Mouse (Mus musculus): ENCODE measurements around the gene Adamts8.

DNA sequence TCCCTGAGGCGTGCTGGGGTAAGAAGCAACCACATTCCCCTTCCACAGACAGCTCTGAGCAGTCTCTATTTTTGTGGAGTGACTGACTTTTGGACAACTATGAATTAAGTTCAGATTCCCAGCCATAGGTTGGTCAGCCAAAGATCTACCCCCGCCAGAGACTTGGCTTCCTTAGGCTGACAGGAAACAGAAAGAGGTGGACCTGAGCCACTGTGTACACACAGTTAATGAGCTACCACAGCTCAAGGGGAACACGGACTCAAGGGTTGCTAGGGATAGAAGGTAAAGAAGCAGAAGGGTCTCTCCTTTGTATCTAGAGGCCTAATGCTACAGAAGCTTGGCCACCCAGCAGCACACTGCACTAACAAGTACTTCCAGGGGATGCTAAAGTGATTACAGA lies 30.2 kb upstream of the Adamts8 start:
- TF ChIP-seq POLR2A (IDR thresholded peaks at IDR 0.05; ENCODE audit: low read depth, low read length): no peak
- no peak for TF ChIP-seq POLR2AphosphoS2 (IDR thresholded peaks at IDR 0.05; ENCODE audit: low read depth, low read length)
- TF ChIP-seq CTCF (conservative IDR thresholded peaks at IDR 0.05 in 1 of 2, IDR thresholded peaks at IDR 0.05 in 1 of 2; ENCODE audit: low read depth in 2 of 2, low read length in 2 of 2): no peak
- TF ChIP-seq RAD21 (IDR thresholded peaks at IDR 0.05; ENCODE audit: low read depth, low read length): no peak
- no peak for TF ChIP-seq TCF12 (IDR thresholded peaks at IDR 0.05; ENCODE audit: low read depth, low read length)
- TF ChIP-seq EP300 (IDR thresholded peaks at IDR 0.05; ENCODE audit: low read length): no peak
- no peak for TF ChIP-seq MXI1 (IDR thresholded peaks at IDR 0.05; ENCODE audit: low read depth, low read length)
- no peak for TF ChIP-seq NRF1 (IDR thresholded peaks at IDR 0.05; ENCODE audit: low read depth, low read length)
- no peak for TF ChIP-seq ZNF384 (IDR thresholded peaks at IDR 0.05; ENCODE audit: low read depth, low read length)
- TF ChIP-seq USF2 (conservative IDR thresholded peaks at IDR 0.05; ENCODE audit: low read depth, low read length): no peak
- TF ChIP-seq MAX (IDR thresholded peaks at IDR 0.05; ENCODE audit: low read length): no peak
- TF ChIP-seq NELFE (IDR thresholded peaks at IDR 0.05; ENCODE audit: low read depth, low read length): no peak
- no peak for TF ChIP-seq ELF1 (IDR thresholded peaks at IDR 0.05; ENCODE audit: low read depth, low read length)
- no peak for TF ChIP-seq RCOR1 (conservative IDR thresholded peaks at IDR 0.05; ENCODE audit: low read depth, low read length)
